Mouse (Mus musculus) small intestine, adult 2 months (tissue): ENCODE data around the gene Taf5l.

Experiments
- CTCF ChIP-seq: fragments of 200-500 bp; IDR thresholded peaks from 2 replicates; pipeline ENCODE4 v1.5.1; 2012; ENCODE audit warnings: low read depth, mild to moderate bottlenecking, control low read depth, inconsistent platforms, low read length, moderate library complexity, mixed read lengths; ENCODE audit not compliant: insufficient replicate concordance, insufficient read length; ENCODE audit errors: extremely low read depth
- POLR2A ChIP-seq: fragments of 200-500 bp; IDR thresholded peaks from 2 replicates; pipeline ENCODE4 v1.6.1; 2012; ENCODE audit warnings: low read depth, mild to moderate bottlenecking, control low read depth, inconsistent platforms, low read length, moderate library complexity

DNA sequence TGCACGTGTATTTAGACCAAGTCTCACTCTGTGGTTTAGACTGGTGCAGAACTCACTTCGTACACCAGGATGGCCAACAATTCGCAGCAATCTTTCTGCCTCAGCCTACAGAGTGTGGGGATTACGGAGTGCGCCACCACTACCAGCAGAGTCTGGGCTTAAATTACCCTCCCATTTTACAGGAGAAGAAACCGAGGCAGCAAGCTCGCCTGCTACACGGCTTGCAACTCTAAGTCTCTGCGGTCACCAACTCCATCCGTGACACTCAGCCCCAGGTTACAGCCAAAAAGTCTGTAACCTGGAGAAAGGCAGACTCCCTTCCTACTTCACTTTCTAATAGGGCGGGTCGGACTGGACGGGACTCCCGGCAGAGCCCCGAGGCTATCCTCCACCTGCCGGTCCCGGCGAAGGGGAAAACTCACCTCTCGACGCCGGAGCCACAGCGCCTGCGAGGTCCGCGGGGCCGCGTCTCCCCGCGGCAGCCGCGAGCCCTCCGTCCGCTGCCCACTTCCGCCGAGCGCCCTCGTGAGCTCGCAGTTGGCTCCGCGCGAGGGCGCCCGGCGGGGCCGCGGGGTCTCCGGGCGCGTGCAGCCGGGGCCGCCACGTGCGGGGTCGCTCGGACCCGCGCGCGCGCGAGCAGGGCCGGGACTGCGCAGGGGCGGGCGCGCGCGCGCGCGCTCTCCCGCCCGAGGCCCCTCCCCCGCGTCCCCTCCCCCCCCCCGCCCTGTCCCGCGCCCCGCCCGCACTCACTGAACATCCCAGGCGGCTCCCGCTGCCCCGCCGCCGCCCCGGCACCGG lies 559 bp downstream of the Taf5l start:
- TF ChIP-seq CTCF (no peak), POLR2A (no peak)
